Mouse (Mus musculus): ENCODE data around the gene Tfap2a.

- TF ChIP-seq POLR2A (IDR thresholded peaks at IDR 0.05; ENCODE audit: low read depth, low read length) (peak; percentile 34; the same call in 1 of the 2 replicates), CTCF (IDR thresholded peaks at IDR 0.05; ENCODE audit: borderline replicate concordance, insufficient read depth, low read length) (no peak)
Measured at GRCm38 (mm10) chr13:40730651-40731178, 7.5 kb downstream of the Tfap2a start.

All from embryonic fibroblast, embryonic 13.5 days (primary cell).